Mouse (Mus musculus): ENCODE data around the gene 4931428F04Rik.

DNA sequence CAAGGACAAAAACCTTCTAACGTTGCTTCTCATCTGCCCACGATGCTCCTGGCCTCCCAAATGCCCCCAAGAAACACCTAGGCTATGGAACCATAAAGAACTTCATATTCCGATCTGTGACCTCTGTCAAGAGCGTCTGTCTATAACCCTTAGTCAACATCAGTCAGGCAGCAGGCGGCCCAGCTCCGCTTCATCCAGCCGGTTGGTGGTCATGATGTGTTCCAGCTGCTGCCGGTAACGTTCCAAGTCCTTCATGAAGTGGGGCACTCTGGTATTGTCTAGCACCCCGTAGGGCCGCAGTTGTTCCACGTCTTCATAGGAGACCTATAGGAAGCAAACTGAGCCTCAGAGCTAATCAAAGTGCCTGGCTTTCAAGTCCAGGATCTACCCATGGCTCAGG, 7.8 kb downstream of the 4931428F04Rik start:
- TF ChIP-seq CTCF (IDR thresholded peaks at IDR 0.05; ENCODE audit: low read depth) (no peak), EP300 (IDR thresholded peaks at IDR 0.05; ENCODE audit: low read depth) (no peak)

Data from liver, postnatal 0 days (tissue).